Comparison of ENCODE assay signal across 14 mouse cellular contexts in genomic region chr1:78181882-78182281, GRCm38 (mm10). TPM values are rescaled to one million over a fixed set of nuclear protein-coding genes. Genes with fewer than 3 reads are reported as not detected.
DNase-seq lines count a peak whose midpoint lies in the region; ATAC-seq and TF ChIP-seq lines count a peak whose summit lies in the region.
"Had no signal": no experiment of that assay in that cellular context is flagged by ENCODE, and none has a peak within 500 bp of the region (broad histone marks: within the 10 kb centered on the region; RNA-seq: fewer than 3 reads in every experiment).

No protein-coding gene starts in this region.

- H3K4me1 ChIP-seq in lung, embryonic 16.5 days (replicated peaks; ENCODE audit: control insufficient read depth, insufficient read depth, low read length): 0 out of 2 replicates have a peak, but pooled peaks cover 2% of the 10 kb centered on the region
- H3K4me1 ChIP-seq in hindbrain, postnatal 0 days (ENCODE audit: insufficient read depth, low read length): no peaks in the 10 kb centered on the region
- H3K4me1 ChIP-seq: lung, embryonic 15.5 days; stomach, embryonic 15.5 days had no signal

- TF ChIP-seq CTCF in gastrocnemius, adult 2 months (IDR thresholded peaks at IDR 0.05): no peak
- TF ChIP-seq CTCF in hindbrain, postnatal 0 days (IDR thresholded peaks at IDR 0.05; ENCODE audit: low read depth): no peak

- WGBS in lung, embryonic 16.5 days: 6% methylated on average over 9 of the region's 9 CpGs
- WGBS in hindbrain, postnatal 0 days: 13% methylated on average over 9 of the region's 9 CpGs

- no peaks in the 10 kb centered on the region for H3K36me3 ChIP-seq in lung, embryonic 16.5 days (ENCODE audit: control insufficient read depth, insufficient read depth, low read length)
- no peaks in the 10 kb centered on the region for H3K36me3 ChIP-seq in hindbrain, postnatal 0 days (ENCODE audit: insufficient read depth, low read length)
- H3K36me3 ChIP-seq: lung, embryonic 15.5 days; stomach, embryonic 15.5 days had no signal

- H3K4me3 ChIP-seq in gastrocnemius, adult 2 months: peak overlapping the region; percentile 54
- peak overlapping the region; percentile 18 for H3K4me3 ChIP-seq in lung, embryonic 16.5 days (ENCODE audit: low read length)
- H3K4me3 ChIP-seq in hindbrain, postnatal 0 days (ENCODE audit: low read length): no peak overlapping the region
- H3K4me3 ChIP-seq: left cerebral cortex, adult 2 months; lung, embryonic 15.5 days; stomach, embryonic 15.5 days had no signal

- H3K9me3 ChIP-seq in lung, embryonic 16.5 days (ENCODE audit: control insufficient read depth, low read length): no peaks in the 10 kb centered on the region
- H3K9me3 ChIP-seq in hindbrain, postnatal 0 days (ENCODE audit: low read length): no peaks in the 10 kb centered on the region
- H3K9me3 ChIP-seq: lung, embryonic 15.5 days; stomach, embryonic 15.5 days had no signal

- no peak overlapping the region for H3K27ac ChIP-seq in gastrocnemius, adult 2 months
- H3K27ac ChIP-seq in lung, embryonic 16.5 days (ENCODE audit: low read length): no peak overlapping the region
- H3K27ac ChIP-seq in hindbrain, postnatal 0 days: peak overlapping the region; percentile 26; the same call in 1 of the 2 replicates
- H3K27ac ChIP-seq: left cerebral cortex, adult 2 months; lung, embryonic 15.5 days; stomach, embryonic 15.5 days had no signal

- H3K27me3 ChIP-seq in lung, embryonic 16.5 days (ENCODE audit: control insufficient read depth, insufficient read depth, low read depth, low read length): peaks cover 69% of the 10 kb centered on the region
- peaks cover 11% of the 10 kb centered on the region; the same call in 1 of the 2 replicates for H3K27me3 ChIP-seq in hindbrain, postnatal 0 days (ENCODE audit: insufficient read depth, low read length)

- H3K4me2 ChIP-seq in lung, embryonic 16.5 days (ENCODE audit: low read depth, low read length): no peak overlapping the region
- H3K4me2 ChIP-seq in hindbrain, postnatal 0 days (ENCODE audit: low read depth, low read length): peak overlapping the region; percentile 33; the same call in 1 of the 2 replicates
- H3K4me2 ChIP-seq: lung, embryonic 15.5 days; stomach, embryonic 15.5 days had no signal

- DNase-seq in gastrocnemius, adult 2 months: no peak
- DNase-seq in gastrocnemius, postnatal 10 days: no peak
- no peak for DNase-seq in lung, postnatal 36 days
- DNase-seq in hindbrain, postnatal 0 days (ENCODE audit: low spot score): no peak
- DNase-seq in skeletal muscle tissue, adult 2 months (ENCODE audit: low read depth, low spot score): peak; percentile 31
- no peak for DNase-seq in adrenal gland, postnatal 25 days
- DNase-seq in lung, postnatal 25 days (ENCODE audit: low spot score): no peak
- DNase-seq: B cell, adult 2 months; kidney, adult 18-20 months had no signal

- intact Hi-C loops in gastrocnemius, adult 2 months (cut with DNase I): no loop called here

- ATAC-seq in lung, embryonic 16.5 days (ENCODE audit: low read depth): no peak
- ATAC-seq in hindbrain, postnatal 0 days: peak; percentile 47; the same call in 1 of the 2 replicates

- H3K9ac ChIP-seq in lung, embryonic 16.5 days (ENCODE audit: low read length): no peak overlapping the region
- no peak overlapping the region for H3K9ac ChIP-seq in hindbrain, postnatal 0 days (replicated peaks; ENCODE audit: low read length)
- H3K9ac ChIP-seq: lung, embryonic 15.5 days; stomach, embryonic 15.5 days had no signal

RNA-seq across cellular contexts. Expression of gene Pax3, which starts 15.1 kb away (rescaled TPM):
- not detected for total RNA-seq in gastrocnemius, adult 2 months (2021)
- total RNA-seq in gastrocnemius, postnatal 10 days (2021): under 1 TPM in 1 of 2 experiments, not detected in 1; 0.07 TPM
- not detected in 2 replicates for polyA plus RNA-seq in lung, embryonic 16.5 days (2015; fragmentation: Nextera tagmentation; extraction: Ambion mirVana)
- total RNA-seq in hindbrain, postnatal 0 days (2014; rRNA removed): 8.0 and 11.9 TPM in 2 replicates
- 14.0 and 14.5 TPM in 2 replicates for polyA plus RNA-seq in hindbrain, postnatal 0 days (2015; fragmentation: Nextera tagmentation; extraction: Ambion mirVana)
- total RNA-seq in adrenal gland, postnatal 25 days (2021): not detected in 2 replicates
- total RNA-seq: common myeloid progenitor, adult 5-6 weeks; left cerebral cortex, adult 2 months had no signal
